Mouse (Mus musculus) MEL (cell line): ENCODE results near the gene Ncbp2. TPM values are rescaled to one million over a fixed set of nuclear protein-coding genes. Genes with fewer than 3 reads are reported as not detected.

ENCODE experiments used
- DNase-seq: peaks from one replicate; pipeline ENCODE4 v3.0.0; 2011; ENCODE audit warnings: low read depth, low spot score
- H3K27ac ChIP-seq: 2 replicates; pipeline ENCODE4 v1.5.1; 2012; ENCODE audit warnings: low read depth, mild to moderate bottlenecking, control low read depth, low read length, moderate library complexity; ENCODE audit not compliant: control insufficient read depth
- H3K27me3 ChIP-seq, 2 experiments: fragments of 150-350 bp in 1 of 2; sonication (generic) in 1 of 2; 2 replicates each; pipeline ENCODE4 v1.6.1; 2012; ENCODE audit warnings: low read length in 2 of 2, mild to moderate bottlenecking in 2 of 2, improper control_type of control experiment in 1 of 2, moderate library complexity in 1 of 2; ENCODE audit not compliant: insufficient read depth in 2 of 2, control insufficient read depth in 1 of 2
- H3K36me3 ChIP-seq, 2 experiments: 2 replicates each; pipeline ENCODE4 v1.6.1; 2012 to 2014; ENCODE audit warnings: low read length in 2 of 2, improper control_type of control experiment in 1 of 2, inconsistent platforms in 1 of 2, mild to moderate bottlenecking in 1 of 2; ENCODE audit not compliant: insufficient read depth in 2 of 2, control insufficient read depth in 1 of 2
- H3K4me1 ChIP-seq, 2 experiments: fragments of 150-350 bp in 1 of 2; sonication (generic) in 1 of 2; 2 replicates each; pipeline ENCODE4 v1.6.1; 2012; ENCODE audit warnings: low read length in 2 of 2, improper control_type of control experiment in 1 of 2, mild to moderate bottlenecking in 1 of 2; ENCODE audit not compliant: insufficient read depth in 2 of 2, control insufficient read depth in 1 of 2
- H3K4me3 ChIP-seq, 2 experiments: fragments of 150-350 bp in 1 of 2; sonication (generic) in 1 of 2; 2 replicates each; pipeline ENCODE4 v1.5.1; 2012; ENCODE audit warnings: low read depth in 2 of 2, low read length in 2 of 2, mild to moderate bottlenecking in 2 of 2, moderate library complexity in 2 of 2, control low read depth in 1 of 2, improper control_type of control experiment in 1 of 2; ENCODE audit not compliant: control insufficient read depth in 1 of 2, insufficient read depth in 1 of 2
- H3K79me2 ChIP-seq: 2 replicates; pipeline ENCODE4 v1.6.1; 2012; ENCODE audit warnings: mild to moderate bottlenecking, low read length, moderate library complexity; ENCODE audit not compliant: control insufficient read depth, poor library complexity, insufficient read depth
- H3K9ac ChIP-seq: 2 replicates; pipeline ENCODE4 v1.6.1; 2012; ENCODE audit warnings: low read depth, mild to moderate bottlenecking, control low read depth, low read length, moderate library complexity; ENCODE audit not compliant: control insufficient read depth, poor library complexity, severe bottlenecking
- H3K9me3 ChIP-seq: fragments of 150-350 bp; sonication (generic); replicated peaks from 2 replicates; pipeline ENCODE4 v1.6.1; 2012; ENCODE audit warnings: mild to moderate bottlenecking, low read length, improper control_type of control experiment, moderate library complexity; ENCODE audit not compliant: insufficient read depth
- E2F4 ChIP-seq: IDR thresholded peaks from 2 replicates; pipeline ENCODE4 v1.6.1; 2011; ENCODE audit warnings: low read depth, low read length, improper control_type of control experiment, borderline replicate concordance
- EP300 ChIP-seq, 2 experiments: IDR thresholded peaks; 2 replicates each; pipeline ENCODE4 v1.6.1; 2011; ENCODE audit warnings: improper control_type of control experiment in 2 of 2, low read length in 2 of 2, low read depth in 1 of 2, mild to moderate bottlenecking in 1 of 2
- GATA1 ChIP-seq: IDR thresholded peaks from 2 replicates; pipeline ENCODE4 v1.6.1; 2011; ENCODE audit warnings: low read depth, low read length, improper control_type of control experiment
- JUND ChIP-seq: IDR thresholded peaks from 2 replicates; pipeline ENCODE4 v1.6.1; 2011; ENCODE audit warnings: low read depth, mild to moderate bottlenecking, improper control_type of control experiment, low read length
- MAFK ChIP-seq: IDR thresholded peaks from 2 replicates; pipeline ENCODE4 v1.6.1; 2011; ENCODE audit warnings: low read depth, mild to moderate bottlenecking, low read length, improper control_type of control experiment, borderline replicate concordance
- MXI1 ChIP-seq: IDR thresholded peaks from 2 replicates; pipeline ENCODE4 v1.6.1; 2011; ENCODE audit warnings: mild to moderate bottlenecking, low read depth, low read length, improper control_type of control experiment
- MYC ChIP-seq: IDR thresholded peaks from 2 replicates; pipeline ENCODE4 v1.6.1; 2011; ENCODE audit warnings: low read depth, mild to moderate bottlenecking, low read length, improper control_type of control experiment, moderate library complexity
- RAD21 ChIP-seq: IDR thresholded peaks from 2 replicates; pipeline ENCODE4 v1.6.1; 2011; ENCODE audit warnings: mild to moderate bottlenecking, low read depth, low read length, improper control_type of control experiment
- RCOR1 ChIP-seq: IDR thresholded peaks from 2 replicates; pipeline ENCODE4 v1.6.1; 2012; ENCODE audit warnings: low read depth, mild to moderate bottlenecking, inconsistent platforms, low read length, improper control_type of control experiment
- SIN3A ChIP-seq: IDR thresholded peaks from 2 replicates; pipeline ENCODE4 v1.6.1; 2012; ENCODE audit warnings: low read length, improper control_type of control experiment, inconsistent platforms
- USF1 ChIP-seq: IDR thresholded peaks from 2 replicates; pipeline ENCODE4 v1.6.1; 2014; ENCODE audit warnings: low read depth, mild to moderate bottlenecking, inconsistent platforms, low read length, improper control_type of control experiment, moderate library complexity
- ZKSCAN1 ChIP-seq: IDR thresholded peaks from 2 replicates; pipeline ENCODE4 v1.6.1; 2012; ENCODE audit warnings: low read depth, mild to moderate bottlenecking, inconsistent platforms, low read length, improper control_type of control experiment, moderate library complexity
- ZNF384 ChIP-seq: IDR thresholded peaks from 2 replicates; pipeline ENCODE4 v1.6.1; 2012; ENCODE audit warnings: low read depth, mild to moderate bottlenecking, inconsistent platforms, low read length, improper control_type of control experiment
- polyA plus RNA-seq, 2 experiments: library from polyadenylated mRNA; stranded (reverse) in 1 of 2; unstranded in 1 of 2; fragments of >175 nt in 1 of 2; fragments of >200 nt in 1 of 2; gene quantifications; 2 replicates each; pipeline versions ENCODE4 v1.2.1 to v1.2.4; 2012; ENCODE audit warnings: low replicate concordance in 2 of 2, low read depth in 1 of 2; ENCODE audit not compliant: insufficient read length in 2 of 2, insufficient read depth in 1 of 2, missing spikeins in 1 of 2
- total RNA-seq: library from RNA; depleted of rRNA; stranded (reverse); fragments of 300-350 nt; gene quantifications from 2 replicates; pipeline ENCODE4 v1.2.3, GENCODE M21; 2012

Ncbp2 gene
- total and polyA plus RNA-seq, 3 experiments, result 100 to 222 TPM; not detected in 1

- no peak overlapping the region for H3K9ac ChIP-seq
- no peaks in the 10 kb centered on the region for H3K36me3 ChIP-seq
- peaks cover 0 to 4% of the 10 kb centered on the region in 2 experiments; a peak in 1 of 4 replicates for H3K4me1 ChIP-seq
- no peaks in the 10 kb centered on the region for H3K79me2 ChIP-seq
- no peak overlapping the region for H3K27ac ChIP-seq
- H3K27me3 ChIP-seq, result peaks cover 0 to 3% of the 10 kb centered on the region in 2 experiments; a peak in 2 of 4 replicates
- TF ChIP-seq E2F4, result no peak
- TF ChIP-seq MYC, result no peak
- TF ChIP-seq ZNF384, result no peak
- no peak for TF ChIP-seq SIN3A
- TF ChIP-seq MXI1, result no peak
- no peak overlapping the region for H3K4me3 ChIP-seq
- DNase-seq, result no peak
- no peaks in the 10 kb centered on the region for H3K9me3 ChIP-seq
Observed at GRCm38 (mm10) chr16:31924368-31924767, 23.9 kb upstream of the Ncbp2 start.

GRCm38 (mm10) chr16:31926091-31926490 is 22.2 kb upstream of the Ncbp2 start:
- no peaks in the 10 kb centered on the region for H3K79me2 ChIP-seq
- no peaks in the 10 kb centered on the region for H3K36me3 ChIP-seq
- DNase-seq, result no peak
- H3K9me3 ChIP-seq, result no peaks in the 10 kb centered on the region
- peaks cover 0 to 4% of the 10 kb centered on the region in 2 experiments; a peak in 1 of 4 replicates for H3K4me1 ChIP-seq
- no peak overlapping the region for H3K27ac ChIP-seq
- H3K27me3 ChIP-seq, result peaks cover 0 to 3% of the 10 kb centered on the region in 2 experiments; a peak in 1 of 4 replicates
- H3K4me3 ChIP-seq, result no peak overlapping the region
- TF ChIP-seq MAFK (no peak), JUND (no peak), USF1 (no peak), GATA1 (no peak), MXI1 (no peak), RCOR1 (no peak), E2F4 (no peak), EP300 (IDR thresholded peaks at IDR 0.05; ENCODE audit: low read depth in 1 of 2, low read length in 2 of 2) (0 out of 4 replicates have a peak, but pooled peaks of 1 of the 2 experiments have one; percentile 30)
- no peak overlapping the region for H3K9ac ChIP-seq

GRCm38 (mm10) chr16:31926547-31927182 is 21.6 kb upstream of the Ncbp2 start:
- TF ChIP-seq RAD21, result no peak
- TF ChIP-seq ZKSCAN1, result no peak
- Histone ChIP-seq H3K79me2 (no peaks in the 10 kb centered on the region), H3K27me3 (peaks cover 0 to 3% of the 10 kb centered on the region in 2 experiments; a peak in 1 of 4 replicates), H3K36me3 (no peaks in the 10 kb centered on the region), H3K4me3 (no peak overlapping the region), H3K9me3 (no peaks in the 10 kb centered on the region), H3K9ac (no peak overlapping the region), H3K27ac (no peak overlapping the region), H3K4me1 (peaks cover 0 to 4% of the 10 kb centered on the region in 2 experiments; a peak in 1 of 4 replicates)
- no peak for DNase-seq
